Mouse (Mus musculus) G1E (cell line): Measurements from ENCODE around the gene Hoxb6. TPM values are rescaled to one million over a fixed set of nuclear protein-coding genes. Genes with fewer than 3 reads are reported as not detected.

Experiments used
- ATAC-seq: 2 replicates; pipeline ENCODE4 v1.8.0; 2016; ENCODE audit warnings: mild to moderate bottlenecking; ENCODE audit not compliant: insufficient number of reproducible peaks, poor library complexity, low FRiP score, severe bottlenecking; ENCODE audit errors: extremely low read depth
- DNase-seq: peaks from one replicate; pipeline ENCODE4 v3.0.0; 2012; ENCODE audit warnings: low spot score
- H3K27me3 ChIP-seq: 2 replicates; pipeline ENCODE4 v1.6.1; 2012; ENCODE audit warnings: mild to moderate bottlenecking, low read length, inconsistent platforms; ENCODE audit not compliant: insufficient read depth
- H3K36me3 ChIP-seq: replicated peaks from 2 replicates; pipeline ENCODE3; 2012; ENCODE audit warnings: mild to moderate bottlenecking, inconsistent platforms
- H3K4me1 ChIP-seq: 2 replicates; pipeline ENCODE4 v1.6.1; 2012; ENCODE audit warnings: low read depth, low read length, inconsistent platforms, mixed read lengths; ENCODE audit not compliant: insufficient read depth
- H3K4me3 ChIP-seq: 2 replicates; pipeline ENCODE4 v1.5.1; 2012; ENCODE audit warnings: low read depth, mild to moderate bottlenecking, inconsistent platforms, low read length, moderate library complexity, mixed read lengths
- H3K9me3 ChIP-seq: replicated peaks from 2 replicates; pipeline ENCODE4 v1.6.1; 2012; ENCODE audit warnings: inconsistent platforms
- CTCF ChIP-seq: IDR thresholded peaks from 2 replicates; pipeline ENCODE4 v1.5.1; 2012; ENCODE audit warnings: low read depth, low read length, inconsistent platforms, mixed read lengths
- GATA1 ChIP-seq: IDR thresholded peaks from 2 replicates; pipeline ENCODE4 v1.6.1; 2012; ENCODE audit warnings: borderline replicate concordance, low read length, inconsistent platforms, mixed read lengths
- GATA2 ChIP-seq: IDR thresholded peaks from 2 replicates; pipeline ENCODE4 v1.6.1; 2012; ENCODE audit warnings: low read depth, low read length, inconsistent platforms, borderline replicate concordance
- POLR2AphosphoS5 ChIP-seq: IDR thresholded peaks from 2 replicates; pipeline ENCODE4 v1.6.1; 2012; ENCODE audit warnings: low read depth, low read length, inconsistent platforms; ENCODE audit not compliant: insufficient replicate concordance
- TAL1 ChIP-seq: conservative IDR thresholded peaks from 2 replicates; pipeline ENCODE4 v1.6.1; 2012; ENCODE audit warnings: low read depth, low read length, inconsistent platforms, mixed read lengths
- polyA plus RNA-seq: library from polyadenylated mRNA; stranded (reverse); fragments of >175 nt; gene quantifications from 2 replicates; pipeline ENCODE4 v1.2.3, GENCODE M21; 2012
- total RNA-seq, 2 experiments: library from RNA; stranded (forward) in 1 of 2; stranded (reverse) in 1 of 2; fragments of 200-1000 nt in 1 of 2; fragments of >200 nt in 1 of 2; fragmentation: Nextera tagmentation in 1 of 2; gene quantifications; 2 replicates each; pipeline ENCODE4 v1.2.3; 2014 to 2017

Gene Hoxb6
- total and polyA plus RNA-seq, 3 experiments, result 0.26 TPM; not detected in 2

- Histone ChIP-seq H3K4me1 (no peaks in the 10 kb centered on the region), H3K27me3 (peaks cover 62% of the 10 kb centered on the region), H3K9me3 (no peaks in the 10 kb centered on the region), H3K36me3 (no peaks in the 10 kb centered on the region), H3K4me3 (no peak overlapping the region)
- ATAC-seq, result no peak
- no peak for DNase-seq
- TF ChIP-seq TAL1 (no peak), GATA1 (no peak), CTCF (no peak), GATA2 (no peak), POLR2AphosphoS5 (no peak)
Observed at GRCm38 (mm10) chr11:96279421-96280233, 12.6 kb upstream of the Hoxb6 start.

- Histone ChIP-seq H3K27me3 (peaks cover 72% of the 10 kb centered on the region), H3K9me3 (no peaks in the 10 kb centered on the region), H3K4me1 (no peaks in the 10 kb centered on the region), H3K36me3 (no peaks in the 10 kb centered on the region), H3K4me3 (no peak overlapping the region)
- no peak for DNase-seq
- TF ChIP-seq GATA1, result no peak
- TF ChIP-seq TAL1, result no peak
- TF ChIP-seq GATA2, result no peak
- TF ChIP-seq CTCF, result no peak
- no peak for TF ChIP-seq POLR2AphosphoS5
- ATAC-seq, result no peak
Observed at GRCm38 (mm10) chr11:96280399-96281378, 11.6 kb upstream of the Hoxb6 start.

- DNase-seq, result no peak
- TF ChIP-seq TAL1 (no peak), CTCF (no peak), GATA1 (no peak), GATA2 (no peak), POLR2AphosphoS5 (no peak)
- no peaks in the 10 kb centered on the region for H3K4me1 ChIP-seq
- H3K27me3 ChIP-seq, result peaks cover 80% of the 10 kb centered on the region
- ATAC-seq, result no peak
- no peaks in the 10 kb centered on the region for H3K9me3 ChIP-seq
- H3K36me3 ChIP-seq, result no peaks in the 10 kb centered on the region
- H3K4me3 ChIP-seq, result no peak overlapping the region
Observed at GRCm38 (mm10) chr11:96281396-96281795, 10.9 kb upstream of the Hoxb6 start.

- Histone ChIP-seq H3K9me3 (no peaks in the 10 kb centered on the region), H3K36me3 (no peaks in the 10 kb centered on the region), H3K4me1 (no peaks in the 10 kb centered on the region), H3K4me3 (no peak within 1 kb of the TSS), H3K27me3 (peaks cover 80% of the 10 kb centered on the region)
- no peak for ATAC-seq
- no peak for DNase-seq
- TF ChIP-seq CTCF (no peak), GATA1 (no peak), TAL1 (no peak), POLR2AphosphoS5 (no peak), GATA2 (no peak)
Observed at GRCm38 (mm10) chr11:96281855-96282570, 10.3 kb upstream of the Hoxb6 start, which contains the start of gene Hoxb8. Hoxb8 (plus strand) TSS chr11:96281905.

- ATAC-seq (no peak), DNase-seq (no peak)
- no peaks in the 10 kb centered on the region for H3K9me3 ChIP-seq
- no peaks in the 10 kb centered on the region for H3K4me1 ChIP-seq
- H3K27me3 ChIP-seq, result peaks cover 81% of the 10 kb centered on the region
- no peak for TF ChIP-seq POLR2AphosphoS5
- no peak for TF ChIP-seq TAL1
- TF ChIP-seq CTCF, result no peak
- no peak for TF ChIP-seq GATA2
- TF ChIP-seq GATA1, result no peak
- no peak overlapping the region for H3K4me3 ChIP-seq
- H3K36me3 ChIP-seq, result no peaks in the 10 kb centered on the region
Observed at GRCm38 (mm10) chr11:96282795-96283430, 9.4 kb upstream of the Hoxb6 start.

GRCm38 (mm10) chr11:96284041-96284749 is 8.1 kb upstream of the Hoxb6 start:
- H3K4me3 ChIP-seq, result no peak overlapping the region
- TF ChIP-seq POLR2AphosphoS5 (no peak), GATA1 (no peak), GATA2 (no peak), CTCF (no peak), TAL1 (no peak)
- no peaks in the 10 kb centered on the region for H3K36me3 ChIP-seq
- DNase-seq (no peak), ATAC-seq (no peak)
- H3K27me3 ChIP-seq, result peaks cover 83% of the 10 kb centered on the region
- H3K4me1 ChIP-seq, result no peaks in the 10 kb centered on the region
- H3K9me3 ChIP-seq, result no peaks in the 10 kb centered on the region
